Mouse (Mus musculus): ENCODE data around the gene Aak1. TPM values are rescaled to one million over a fixed set of nuclear protein-coding genes. Genes with fewer than 3 reads are reported as not detected.

The Aak1 gene
- polyA plus RNA-seq, 1 experiment from 2014 or later: 5.8 TPM

GRCm38 (mm10) chr6:86940966-86941365 lies 91.6 kb downstream of the Aak1 start:
- Histone ChIP-seq H3K27ac (no peak overlapping the region), H3K4me1 (peaks cover 11% of the 10 kb centered on the region), H3K27me3 (replicated peaks) (no peaks in the 10 kb centered on the region), H3K4me3 (no peak overlapping the region), H3K4me2 (no peak overlapping the region), H3K9ac (no peak overlapping the region), H3K36me3 (peaks cover 48% of the 10 kb centered on the region), H3K9me3 (replicated peaks) (no peaks in the 10 kb centered on the region)
- no peak for ATAC-seq
- 84% methylated on average over 9 of the region's 9 CpGs for WGBS (ENCODE audit: insufficient replicate concordance)

GRCm38 (mm10) chr6:86947100-86947499 lies 97.8 kb downstream of the Aak1 start:
- peaks cover 48% of the 10 kb centered on the region for H3K36me3 ChIP-seq
- 83% methylated on average over 8 of the region's 8 CpGs for WGBS (ENCODE audit: insufficient replicate concordance)
- H3K9ac ChIP-seq: no peak overlapping the region
- H3K4me2 ChIP-seq: no peak overlapping the region
- H3K9me3 ChIP-seq (replicated peaks): no peaks in the 10 kb centered on the region
- no peaks in the 10 kb centered on the region for H3K27me3 ChIP-seq (replicated peaks)
- no peak for ATAC-seq
- H3K4me3 ChIP-seq: no peak overlapping the region
- no peak overlapping the region for H3K27ac ChIP-seq
- H3K4me1 ChIP-seq: no peaks in the 10 kb centered on the region

GRCm38 (mm10) chr6:86948746-86949145 lies 99.4 kb downstream of the Aak1 start:
- H3K27ac ChIP-seq: no peak overlapping the region
- H3K4me2 ChIP-seq: no peak overlapping the region
- H3K9ac ChIP-seq: no peak overlapping the region
- peaks cover 57% of the 10 kb centered on the region for H3K36me3 ChIP-seq
- no peak overlapping the region for H3K4me3 ChIP-seq
- WGBS (ENCODE audit: insufficient replicate concordance): 69% methylated on average over 2 of the region's 2 CpGs
- H3K9me3 ChIP-seq (replicated peaks): no peaks in the 10 kb centered on the region
- ATAC-seq: no peak
- H3K27me3 ChIP-seq (replicated peaks): no peaks in the 10 kb centered on the region
- no peaks in the 10 kb centered on the region for H3K4me1 ChIP-seq

- H3K4me2 ChIP-seq: no peak overlapping the region
- H3K27me3 ChIP-seq (replicated peaks): no peaks in the 10 kb centered on the region
- H3K9ac ChIP-seq: no peak overlapping the region
- H3K4me1 ChIP-seq: no peaks in the 10 kb centered on the region
- ATAC-seq: no peak
- H3K27ac ChIP-seq: no peak overlapping the region
- no peaks in the 10 kb centered on the region for H3K9me3 ChIP-seq (replicated peaks)
- H3K36me3 ChIP-seq: peaks cover 53% of the 10 kb centered on the region
- 35% methylated on average over 1 of the region's 1 CpGs for WGBS (ENCODE audit: insufficient replicate concordance)
- no peak overlapping the region for H3K4me3 ChIP-seq
These were observed 100.8 kb downstream of the Aak1 start for GRCm38 (mm10) chr6:86950141-86950540.

GRCm38 (mm10) chr6:86950733-86951255 lies 101.5 kb downstream of the Aak1 start:
- Histone ChIP-seq H3K4me1 (no peaks in the 10 kb centered on the region), H3K9me3 (replicated peaks) (no peaks in the 10 kb centered on the region), H3K27ac (no peak overlapping the region), H3K4me2 (no peak overlapping the region), H3K4me3 (no peak overlapping the region), H3K9ac (no peak overlapping the region), H3K36me3 (peaks cover 53% of the 10 kb centered on the region), H3K27me3 (replicated peaks) (no peaks in the 10 kb centered on the region)
- WGBS (ENCODE audit: insufficient replicate concordance): 92% methylated on average over 1 of the region's 1 CpGs
- ATAC-seq: no peak

- no peak for ATAC-seq
- H3K36me3 ChIP-seq: peaks cover 71% of the 10 kb centered on the region
- no peak overlapping the region for H3K9ac ChIP-seq
- H3K27me3 ChIP-seq (replicated peaks): no peaks in the 10 kb centered on the region
- no peaks in the 10 kb centered on the region for H3K9me3 ChIP-seq (replicated peaks)
- H3K4me3 ChIP-seq: no peak overlapping the region
- WGBS (ENCODE audit: insufficient replicate concordance): 69% methylated on average over 3 of the region's 3 CpGs
- H3K4me2 ChIP-seq: no peak overlapping the region
- H3K27ac ChIP-seq: no peak overlapping the region
- H3K4me1 ChIP-seq: no peaks in the 10 kb centered on the region
These were observed 106.4 kb downstream of the Aak1 start for GRCm38 (mm10) chr6:86955741-86956140.

GRCm38 (mm10) chr6:86956206-86956605 lies 106.9 kb downstream of the Aak1 start:
- Histone ChIP-seq H3K27me3 (replicated peaks) (no peaks in the 10 kb centered on the region), H3K4me2 (no peak overlapping the region), H3K9me3 (replicated peaks) (no peaks in the 10 kb centered on the region), H3K27ac (no peak overlapping the region), H3K36me3 (peaks cover 71% of the 10 kb centered on the region), H3K4me1 (no peaks in the 10 kb centered on the region), H3K9ac (no peak overlapping the region), H3K4me3 (no peak overlapping the region)
- ATAC-seq: no peak

GRCm38 (mm10) chr6:86959006-86959405 lies 109.7 kb downstream of the Aak1 start:
- Histone ChIP-seq H3K36me3 (peaks cover 68% of the 10 kb centered on the region), H3K27me3 (replicated peaks) (no peaks in the 10 kb centered on the region), H3K4me1 (no peaks in the 10 kb centered on the region), H3K9me3 (replicated peaks) (no peaks in the 10 kb centered on the region), H3K27ac (no peak overlapping the region), H3K9ac (no peak overlapping the region), H3K4me2 (no peak overlapping the region), H3K4me3 (no peak overlapping the region)
- no peak for ATAC-seq
- WGBS (ENCODE audit: insufficient replicate concordance): 82% methylated on average over 1 of the region's 1 CpGs

- Histone ChIP-seq H3K27me3 (replicated peaks) (no peaks in the 10 kb centered on the region), H3K4me1 (no peaks in the 10 kb centered on the region), H3K4me3 (no peak overlapping the region), H3K9me3 (replicated peaks) (no peaks in the 10 kb centered on the region), H3K9ac (no peak overlapping the region), H3K4me2 (no peak overlapping the region), H3K27ac (no peak overlapping the region), H3K36me3 (peaks cover 83% of the 10 kb centered on the region)
- 84% methylated on average over 7 of the region's 7 CpGs for WGBS (ENCODE audit: insufficient replicate concordance)
- ATAC-seq: no peak
These were observed 114.8 kb downstream of the Aak1 start for GRCm38 (mm10) chr6:86963987-86964685.

GRCm38 (mm10) chr6:86967166-86967565 lies 117.8 kb downstream of the Aak1 start:
- Histone ChIP-seq H3K27ac (no peak overlapping the region), H3K9ac (no peak overlapping the region), H3K27me3 (replicated peaks) (no peaks in the 10 kb centered on the region), H3K9me3 (replicated peaks) (no peaks in the 10 kb centered on the region), H3K4me1 (no peaks in the 10 kb centered on the region), H3K4me2 (no peak overlapping the region), H3K4me3 (no peak overlapping the region), H3K36me3 (peaks cover 76% of the 10 kb centered on the region)
- WGBS (ENCODE audit: insufficient replicate concordance): 75% methylated on average over 2 of the region's 2 CpGs
- ATAC-seq: no peak

GRCm38 (mm10) chr6:86973956-86974355 lies 124.6 kb downstream of the Aak1 start:
- Histone ChIP-seq H3K36me3 (peaks cover 51% of the 10 kb centered on the region), H3K27ac (no peak overlapping the region), H3K4me1 (no peaks in the 10 kb centered on the region), H3K4me2 (no peak overlapping the region), H3K27me3 (replicated peaks) (no peaks in the 10 kb centered on the region), H3K4me3 (no peak overlapping the region), H3K9ac (no peak overlapping the region), H3K9me3 (replicated peaks) (no peaks in the 10 kb centered on the region)
- no peak for ATAC-seq
- WGBS (ENCODE audit: insufficient replicate concordance): 92% methylated on average over 4 of the region's 4 CpGs

- no peak overlapping the region for H3K4me3 ChIP-seq
- no peaks in the 10 kb centered on the region for H3K4me1 ChIP-seq
- ATAC-seq: no peak
- no peak overlapping the region for H3K27ac ChIP-seq
- peaks cover 24% of the 10 kb centered on the region for H3K36me3 ChIP-seq
- H3K27me3 ChIP-seq (replicated peaks): no peaks in the 10 kb centered on the region
- no peaks in the 10 kb centered on the region for H3K9me3 ChIP-seq (replicated peaks)
- no peak overlapping the region for H3K4me2 ChIP-seq
- 69% methylated on average over 8 of the region's 8 CpGs for WGBS (ENCODE audit: insufficient replicate concordance)
- H3K9ac ChIP-seq: no peak overlapping the region
These were observed 129.0 kb downstream of the Aak1 start for GRCm38 (mm10) chr6:86978156-86978908.

All from liver, embryonic 12.5 days (tissue).